Mouse (Mus musculus): ENCODE data around the gene Akr1b3.

Akr1b3 gene

GRCm38 (mm10) chr6:34270717-34271116, 46.6 kb downstream of the Akr1b3 start:
- 39% methylated on average over 6 of the region's 6 CpGs for WGBS

GRCm38 (mm10) chr6:34258546-34258945, 58.7 kb downstream of the Akr1b3 start:
- WGBS: 77% methylated on average over 5 of the region's 5 CpGs
